Mouse (Mus musculus) mouse embryonic stem cell (cell line): ENCODE results near the gene 2410004P03Rik.
"Not testable (repeated sequence)": the region's sequence is repeated elsewhere in the genome, so short reads cannot be mapped to it uniquely, and the experiment has no call there.

Experiments used
- in situ Hi-C, 2 experiments: fragments of 300-500 bp; cut with MboI; formaldehyde crosslinking; loops; 1 replicate in 1 of 2; 3 replicates in 1 of 2; pipeline ENCODE4 v1.14.3; 2019 to 2020; ENCODE audit warnings: low sequenced_read_pairs in 2 of 2, low pct_unique_long_range_greater_than_20kb in 1 of 2, mixed read lengths in 1 of 2; ENCODE audit not compliant: unreplicated experiment in 1 of 2

2410004P03Rik gene

DNA sequence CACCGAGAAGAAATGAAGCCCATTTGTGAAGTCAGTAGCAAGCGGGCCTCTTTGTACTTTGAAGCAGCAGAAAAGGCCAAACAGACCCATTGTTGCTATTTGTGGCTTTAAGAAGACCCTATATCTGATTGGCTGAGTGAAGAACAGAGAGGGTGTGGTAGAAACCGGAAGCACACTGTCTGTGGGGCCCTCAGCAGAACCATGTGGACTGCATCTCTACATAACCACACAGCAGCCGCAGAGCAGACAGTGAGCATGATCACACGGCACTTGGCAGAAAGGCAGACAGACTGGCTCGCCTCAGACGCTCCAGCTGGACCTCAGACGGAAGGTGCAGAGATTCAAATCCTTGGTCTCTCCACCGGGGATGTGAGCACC lies 21.9 kb upstream of the 2410004P03Rik start:
- in situ Hi-C loops = loop anchor here (10.0 to 25.0 kb wide), 2 partner anchors 179 to 221 kb away; no protein-coding TSS in a partner anchor

DNA sequence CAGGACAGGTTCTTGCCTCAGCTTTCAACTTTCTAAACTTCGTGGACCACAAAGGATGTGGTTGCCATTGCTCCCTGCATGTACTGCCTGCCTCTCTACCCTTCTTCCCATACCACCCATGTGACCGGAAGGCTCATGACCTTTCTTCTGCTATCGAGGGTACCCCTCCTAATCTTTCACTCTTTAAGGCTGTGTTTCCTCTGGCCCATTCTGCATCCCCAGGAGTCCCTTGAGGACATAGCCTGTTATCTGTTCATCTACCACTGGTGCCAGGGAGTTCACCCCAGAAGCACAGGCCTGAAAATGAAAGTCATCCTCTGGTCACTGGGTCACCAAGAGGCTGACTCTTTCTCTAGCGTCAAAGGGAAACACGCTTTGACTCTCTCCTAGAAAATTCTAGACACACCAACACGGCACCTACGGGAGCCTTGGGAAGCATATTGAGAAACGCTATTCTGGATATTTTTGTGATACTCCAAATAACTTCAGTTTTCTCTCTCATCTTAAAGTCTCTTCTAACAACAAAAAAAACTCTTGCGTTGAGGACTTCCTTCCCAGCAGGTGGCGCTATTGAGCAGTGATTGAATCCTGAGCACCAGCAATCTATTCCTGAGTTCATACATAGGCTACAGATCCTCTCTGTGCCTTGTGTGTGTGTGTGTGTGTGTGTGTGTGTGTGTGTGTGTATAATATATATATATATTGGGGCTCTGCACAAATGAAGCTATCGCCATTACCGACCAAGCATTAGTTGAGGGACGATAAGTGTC lies 21.4 kb upstream of the 2410004P03Rik start:
- in situ Hi-C loops = loop anchor here (10.0 to 25.0 kb wide), 2 partner anchors 179 to 222 kb away; no protein-coding TSS in a partner anchor

DNA sequence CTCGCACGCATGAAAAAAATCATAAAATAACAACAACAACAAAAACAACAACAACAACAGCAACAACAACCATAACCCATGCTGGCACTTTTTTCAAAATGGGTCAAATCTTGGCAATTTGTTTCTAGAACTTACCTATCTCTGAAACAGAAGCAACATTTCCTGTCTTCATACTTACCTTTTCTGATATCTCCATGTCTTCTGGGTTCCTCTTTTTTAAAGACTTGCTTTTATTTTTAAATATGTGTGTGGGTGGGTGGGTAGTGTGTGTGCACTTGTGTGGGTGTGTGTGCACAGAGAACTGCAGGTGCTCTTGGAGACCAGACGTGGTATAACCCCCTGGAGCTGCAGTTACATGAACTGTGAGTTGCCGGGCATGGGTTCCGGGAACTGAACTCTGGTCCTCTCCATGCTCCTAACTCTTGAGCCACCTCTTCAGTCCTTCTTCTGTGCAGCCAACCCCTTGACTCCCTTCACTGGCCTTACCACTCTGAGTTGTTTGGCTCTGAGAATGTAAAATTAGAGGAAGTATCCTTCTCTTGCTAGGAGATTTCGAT lies 13.1 kb upstream of the 2410004P03Rik start:
- in situ Hi-C loops = loop anchor here in 1 of 2 experiments (25.0 kb wide), 1 partner anchor 188 kb away; no protein-coding TSS in a partner anchor

DNA sequence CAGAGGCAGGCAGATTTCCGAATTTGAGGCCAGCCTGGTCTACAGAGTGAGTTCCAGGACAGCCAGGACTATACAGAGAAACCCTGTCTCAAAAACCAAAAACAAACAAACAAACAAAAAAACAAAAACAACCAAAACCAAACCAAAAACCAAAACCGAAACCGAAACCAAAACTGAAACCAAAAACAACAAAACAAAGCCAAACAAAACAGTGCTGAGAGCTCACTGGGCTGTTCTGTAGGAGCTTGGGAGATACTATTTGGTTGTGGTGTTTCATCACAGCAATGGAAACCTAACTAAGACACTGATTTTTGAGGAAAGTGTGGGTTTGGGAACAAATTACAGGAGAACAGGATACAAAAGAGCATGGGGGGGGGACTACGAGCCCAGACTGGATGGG lies 10.6 kb upstream of the 2410004P03Rik start:
- in situ Hi-C loops = no loop called here

DNA sequence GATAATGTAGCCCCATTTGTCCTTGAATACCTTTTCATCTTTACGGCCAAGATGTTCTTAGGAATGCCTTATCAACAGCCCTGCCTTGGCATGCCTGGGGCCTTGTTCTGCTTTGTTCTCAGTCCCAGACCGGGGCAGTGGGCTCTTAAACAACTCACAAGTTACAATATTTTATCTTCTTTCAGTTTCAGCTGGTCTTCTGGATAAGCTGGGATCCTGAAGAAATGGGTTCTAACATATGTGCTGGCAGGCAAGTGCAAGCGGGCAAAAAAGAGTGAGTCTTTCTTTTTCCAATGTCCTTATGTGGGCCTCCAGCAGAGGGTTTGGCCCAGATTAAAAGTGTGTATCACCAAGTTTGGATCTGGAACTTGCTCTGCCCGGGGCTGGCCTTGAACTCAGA lies 9.6 kb upstream of the 2410004P03Rik start:
- in situ Hi-C loops = not testable (repeated sequence)

DNA sequence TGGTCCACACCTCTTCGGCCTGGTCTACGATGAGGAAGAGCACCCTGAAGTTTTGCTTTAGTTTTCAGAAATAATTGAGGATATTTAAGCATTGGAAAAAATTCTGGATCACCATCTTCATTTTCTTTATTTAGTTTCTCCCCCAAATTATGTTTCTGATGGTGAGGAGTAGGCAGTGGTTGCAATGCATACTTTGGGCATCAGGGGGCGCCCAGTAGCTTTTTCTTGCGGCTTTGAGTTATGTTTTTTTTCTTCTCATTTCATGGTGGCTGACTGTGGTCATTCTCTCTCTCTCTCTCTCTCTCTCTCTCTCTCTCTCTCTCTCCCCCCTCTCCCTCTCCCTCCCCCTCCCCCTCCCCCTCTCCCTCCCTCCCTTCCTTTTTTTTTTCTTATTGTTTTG lies 6.9 kb upstream of the 2410004P03Rik start:
- in situ Hi-C loops = no loop called here

DNA sequence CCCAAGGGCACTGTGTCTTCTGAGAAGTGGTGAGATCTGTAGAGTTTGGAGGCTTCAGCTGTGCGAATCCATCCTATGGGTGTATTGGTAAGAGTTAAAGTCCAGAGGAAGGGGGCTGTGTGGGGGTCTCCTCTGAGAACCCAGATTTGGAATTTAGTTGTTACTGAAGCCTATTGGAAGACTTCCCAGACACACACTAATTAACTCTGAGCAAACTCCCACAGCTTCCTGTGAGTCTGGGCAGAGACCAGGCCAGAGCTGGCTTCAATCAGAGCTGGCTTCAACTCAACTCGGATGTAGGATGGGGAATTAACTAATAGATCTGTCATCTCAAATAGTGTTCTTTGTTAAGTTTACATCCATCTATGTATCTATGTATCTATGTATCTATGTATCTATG lies 4.2 kb upstream of the 2410004P03Rik start:
- in situ Hi-C loops = no loop called here

GRCm38 (mm10) chr12:17012067-17012899 lies 756 bp upstream of the 2410004P03Rik start:
- in situ Hi-C loops = no loop called here

- in situ Hi-C loops = loop anchor here in 1 of 2 experiments (10.0 kb wide), 2 partner anchors 195 to 295 kb away; partner anchors contain the start of gene E2f6
Observed at GRCm38 (mm10) chr12:17009466-17009865, 2.1 kb downstream of the 2410004P03Rik start.

GRCm38 (mm10) chr12:17001211-17001610 lies 10.3 kb downstream of the 2410004P03Rik start:
- in situ Hi-C loops = loop anchor here in 1 of 2 experiments (10.0 kb wide), 2 partner anchors 186 to 286 kb away; partner anchors contain the start of gene E2f6

GRCm38 (mm10) chr12:17000628-17001027 lies 10.9 kb downstream of the 2410004P03Rik start:
- in situ Hi-C loops = loop anchor here in 1 of 2 experiments (10.0 kb wide), 2 partner anchors 186 to 286 kb away; partner anchors contain the start of gene E2f6

DNA sequence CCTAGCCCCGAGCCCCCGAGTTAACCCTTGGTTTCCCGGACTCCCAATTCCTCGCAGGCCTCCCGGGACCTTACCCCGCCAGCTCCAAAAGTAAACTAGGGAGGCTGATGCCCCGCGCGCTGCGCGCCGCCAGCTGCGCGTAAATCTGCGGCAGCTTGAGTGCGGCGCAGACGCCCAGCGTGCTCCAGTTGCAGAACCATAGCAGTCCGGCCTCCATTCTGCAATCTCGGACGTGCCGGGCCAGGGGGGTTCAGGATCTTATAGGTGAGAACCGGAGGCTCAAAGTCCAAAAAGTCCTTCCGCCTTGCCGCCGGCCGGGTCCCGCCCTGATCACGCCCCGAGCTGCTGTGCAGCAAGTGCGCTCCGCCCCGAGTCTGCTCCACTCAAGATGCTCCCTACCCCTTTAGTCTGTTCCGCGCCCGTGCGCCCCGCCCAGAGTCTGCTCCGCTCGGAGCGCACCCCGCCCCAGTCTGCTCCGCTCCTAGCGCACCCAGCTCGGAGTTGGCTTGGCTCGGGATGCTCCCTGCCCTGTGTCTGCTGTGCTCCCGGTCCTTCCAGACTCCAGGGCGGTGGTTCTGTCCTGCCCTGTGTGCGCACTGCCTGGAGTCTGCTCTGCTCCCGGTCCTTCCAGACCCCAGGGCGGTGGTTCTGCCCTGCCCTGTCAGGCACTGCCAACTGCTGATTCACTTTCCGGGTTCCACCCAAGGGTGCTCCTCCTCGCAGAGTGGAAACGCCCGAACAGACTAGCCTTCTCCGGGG lies 11.6 kb downstream of the 2410004P03Rik start, which contains the start of gene Pqlc3:
Gene Pqlc3, minus strand, starts transcription at position 670 of the 759 bp plus-strand sequence.
- in situ Hi-C loops = loop anchor here in 1 of 2 experiments (10.0 kb wide), 2 partner anchors 185 to 285 kb away; partner anchors contain the start of gene E2f6

DNA sequence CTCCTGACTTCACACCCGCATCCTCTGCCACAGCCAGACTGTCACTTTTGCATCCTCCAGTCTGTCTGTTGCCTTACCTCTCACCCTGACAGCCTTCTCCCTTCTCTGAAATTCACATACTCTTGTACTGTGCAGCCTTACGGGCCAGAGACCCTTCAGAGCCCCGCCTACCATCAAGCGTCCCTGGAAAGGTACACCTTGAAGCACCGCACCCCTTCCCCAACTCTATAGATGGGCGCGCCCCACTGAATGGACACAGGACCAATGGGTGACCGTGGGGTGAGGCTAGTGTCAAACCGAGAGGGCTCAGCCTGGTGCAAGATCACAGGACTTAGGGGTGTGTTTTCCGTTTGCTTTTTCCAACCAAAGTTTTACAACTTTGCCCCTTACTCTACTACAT lies 12.4 kb downstream of the 2410004P03Rik start:
- in situ Hi-C loops = no loop called here

DNA sequence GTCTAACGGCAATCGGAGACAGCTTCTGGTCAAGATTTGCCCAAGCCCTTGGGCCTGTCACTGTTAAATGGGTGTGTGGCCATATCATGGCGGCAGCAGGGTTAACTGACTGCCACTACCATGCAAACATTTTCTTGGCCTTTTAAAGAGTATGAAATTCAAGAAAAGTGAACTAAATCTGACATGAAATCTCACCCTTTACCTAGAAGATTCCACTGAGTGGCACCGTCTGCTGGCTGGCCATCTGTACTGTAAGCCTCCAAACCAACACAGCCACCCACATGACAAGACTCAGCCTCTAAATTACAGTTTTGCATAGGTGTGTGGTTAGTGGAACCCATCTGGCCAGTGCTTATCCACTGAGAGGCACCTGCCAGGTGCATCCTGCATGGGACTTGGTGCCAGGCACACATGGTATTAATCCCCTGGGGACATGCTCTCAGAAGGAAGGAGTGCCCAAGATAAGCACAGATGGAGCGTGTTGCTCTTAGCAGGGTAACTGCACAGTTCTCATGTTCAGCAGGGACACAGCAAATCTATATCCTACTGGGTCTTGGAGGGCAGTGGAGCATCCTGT lies 14.6 kb downstream of the 2410004P03Rik start:
- in situ Hi-C loops = no loop called here

GRCm38 (mm10) chr12:16996281-16996680 lies 15.2 kb downstream of the 2410004P03Rik start:
- in situ Hi-C loops = no loop called here

GRCm38 (mm10) chr12:16994291-16994690 lies 17.2 kb downstream of the 2410004P03Rik start:
- in situ Hi-C loops = no loop called here

DNA sequence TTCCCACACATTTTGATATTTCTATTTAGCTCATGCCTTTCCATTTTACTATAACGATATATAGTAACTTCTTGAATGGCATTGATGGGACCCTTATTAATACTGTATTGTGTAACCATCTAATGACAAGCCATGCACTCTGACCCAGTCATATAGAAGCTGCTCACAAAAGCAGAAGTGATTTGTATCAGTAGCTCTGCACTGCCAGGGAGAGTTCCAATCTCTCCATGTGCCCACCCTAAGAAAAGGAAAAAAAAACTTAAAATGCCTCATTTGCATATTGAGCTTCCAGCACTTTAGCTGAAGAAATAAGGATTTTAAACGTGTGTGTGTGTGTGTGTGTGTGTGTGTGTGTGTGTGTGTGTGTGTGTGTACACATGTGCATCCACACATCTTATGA lies 19.2 kb downstream of the 2410004P03Rik start:
- in situ Hi-C loops = no loop called here

GRCm38 (mm10) chr12:16991376-16991775 lies 20.2 kb downstream of the 2410004P03Rik start:
- in situ Hi-C loops = no loop called here
